Mouse (Mus musculus) cortical plate, adult 2 months (tissue): ENCODE measurements around the gene Ndufb10.

Experiments used
- CTCF ChIP-seq: fragments of 200-500 bp; IDR thresholded peaks from 2 replicates; pipeline ENCODE4 v1.5.1; 2011; ENCODE audit warnings: mild to moderate bottlenecking, control low read depth, low read length; ENCODE audit not compliant: insufficient read depth; ENCODE audit errors: extremely low read depth
- POLR2A ChIP-seq: fragments of 200-500 bp; IDR thresholded peaks from 2 replicates; pipeline ENCODE4 v1.6.1; 2011; ENCODE audit warnings: mild to moderate bottlenecking, low read length, control low read depth; ENCODE audit not compliant: insufficient read depth; ENCODE audit errors: extremely low read depth

DNA sequence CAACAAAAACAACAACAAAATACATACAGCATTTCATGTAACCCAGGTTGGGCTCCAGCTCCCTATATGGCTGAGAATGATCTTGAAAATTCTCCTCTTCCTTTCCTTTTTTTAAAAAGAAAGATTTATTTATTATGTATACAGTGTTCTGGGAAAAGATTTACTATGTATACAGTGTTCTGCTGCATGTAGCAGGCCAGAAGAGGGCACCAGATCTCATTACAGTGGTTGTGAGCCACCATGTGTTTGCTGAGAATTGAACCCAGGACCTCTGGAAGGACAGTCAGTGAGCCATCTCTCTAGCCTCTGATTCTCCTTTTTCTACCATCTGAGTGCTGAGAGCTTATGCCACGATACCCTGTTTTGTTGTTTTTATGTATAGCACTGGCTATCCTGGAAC lies 10.2 kb upstream of the Ndufb10 start:
- TF ChIP-seq CTCF, result no peak
- no peak for TF ChIP-seq POLR2A
